Mouse (Mus musculus) left cerebral cortex, postnatal 4 days (tissue): ENCODE results near the gene Ppp4r4. TPM values are rescaled to one million over a fixed set of nuclear protein-coding genes. Genes with fewer than 3 reads are reported as not detected.
A peak's percentile ranks its signal among the peaks of the same experiment; 100 is the strongest.
"Not testable (repeated sequence)": the region's sequence is repeated elsewhere in the genome, so short reads cannot be mapped to it uniquely, and the experiment has no call there.

Source experiments
- DNase-seq: peaks from one replicate; pipeline ENCODE4 v3.0.0-alpha.2; 2022
- intact Hi-C: fragments of 180-260 bp; cut with DNase I; formaldehyde crosslinking; loops from one replicate; pipeline ENCODE4 v1.15.1; 2025
- total RNA-seq, 2 experiments: library from RNA; stranded (reverse); gene quantifications; 2 replicates each; pipeline ENCODE4 v1.2.3; 2021

Ppp4r4 gene
- total RNA-seq, 2 experiments from 2014 or later = 7.2 to 8.1 TPM

- intact Hi-C loops = no loop called here
- DNase-seq = no peak
These were observed 84.8 kb downstream of the Ppp4r4 start for GRCm38 (mm10) chr12:103616860-103617261.

GRCm38 (mm10) chr12:103631203-103631612 lies 99.1 kb downstream of the Ppp4r4 start, which contains the start of gene Serpina10:
Gene Serpina10, minus strand, starts transcription at chr12:103631444.
- DNase-seq = no peak
- intact Hi-C loops = no loop called here

- no peak for DNase-seq
These were observed 102.3 kb downstream of the Ppp4r4 start for GRCm38 (mm10) chr12:103634430-103634829.

GRCm38 (mm10) chr12:103635846-103636245 lies 103.8 kb downstream of the Ppp4r4 start:
- no peak for DNase-seq
- intact Hi-C loops = no loop called here

More at GRCm38 (mm10) chr12:103634430-103634829, 102.3 kb downstream of the Ppp4r4 start:
- intact Hi-C loops = no loop called here

- peak; percentile 83 for DNase-seq
- intact Hi-C loops = loop anchor here (5.0 to 10.0 kb wide), 3 partner anchors 99 to 216 kb away; partner anchors contain the start of gene Ddx24
These were observed 111.3 kb downstream of the Ppp4r4 start for GRCm38 (mm10) chr12:103643336-103643735.

GRCm38 (mm10) chr12:103643818-103644217 lies 111.7 kb downstream of the Ppp4r4 start:
- no peak for DNase-seq
- intact Hi-C loops = loop anchor here (5.0 to 10.0 kb wide), 3 partner anchors 99 to 217 kb away; partner anchors contain the start of gene Ddx24

- intact Hi-C loops = loop anchor here (5.0 to 10.0 kb wide), 3 partner anchors 100 to 217 kb away; partner anchors contain the start of gene Ddx24
- no peak for DNase-seq
These were observed 112.5 kb downstream of the Ppp4r4 start for GRCm38 (mm10) chr12:103644601-103645000.

GRCm38 (mm10) chr12:103646314-103646713 lies 114.2 kb downstream of the Ppp4r4 start:
- intact Hi-C loops = loop anchor here (10.0 kb wide), 2 partner anchors 102 to 132 kb away; no protein-coding TSS in a partner anchor

GRCm38 (mm10) chr12:103653836-103654235 lies 121.8 kb downstream of the Ppp4r4 start:
- no peak for DNase-seq
- intact Hi-C loops = no loop called here

More at GRCm38 (mm10) chr12:103646314-103646713, 114.2 kb downstream of the Ppp4r4 start:
- no peak for DNase-seq

- DNase-seq = no peak
- intact Hi-C loops = no loop called here
These were observed 123.3 kb downstream of the Ppp4r4 start for GRCm38 (mm10) chr12:103655123-103656044.

- intact Hi-C loops = no loop called here
These were observed 125.0 kb downstream of the Ppp4r4 start, which contains the start of gene Serpina6 for GRCm38 (mm10) chr12:103656848-103657626. Gene Serpina6, minus strand, starts transcription at chr12:103657212.

GRCm38 (mm10) chr12:103657991-103658390 lies 125.9 kb downstream of the Ppp4r4 start:
- no peak for DNase-seq
- intact Hi-C loops = no loop called here

More at GRCm38 (mm10) chr12:103656848-103657626, 125.0 kb downstream of the Ppp4r4 start, which contains the start of gene Serpina6:
- DNase-seq = no peak

- no peak for DNase-seq
These were observed 127.1 kb downstream of the Ppp4r4 start for GRCm38 (mm10) chr12:103659171-103659570.

GRCm38 (mm10) chr12:103660076-103660475 lies 128.0 kb downstream of the Ppp4r4 start:
- no peak for DNase-seq
- intact Hi-C loops = no loop called here

More at GRCm38 (mm10) chr12:103659171-103659570, 127.1 kb downstream of the Ppp4r4 start:
- intact Hi-C loops = no loop called here

GRCm38 (mm10) chr12:103662053-103662452 lies 130.0 kb downstream of the Ppp4r4 start:
- intact Hi-C loops, DNase-seq: not testable (repeated sequence)

Other genes starting within 250 kb of the Ppp4r4 start
- gene Fam181a, start 221.3 kb upstream of the Ppp4r4 start, total RNA-seq = 1 to 10 TPM; 4.9 to 7.0 TPM
- 1 to 10 TPM; 1.4 to 1.8 TPM for gene Asb2, start 176.3 kb upstream of the Ppp4r4 start, total RNA-seq
- gene Otub2, start 143.6 kb upstream of the Ppp4r4 start, total RNA-seq = 10 to 100 TPM; 17.4 to 17.7 TPM
- 1 to 10 TPM; 2.6 to 5.7 TPM for gene 9330161L09Rik, start 124.5 kb upstream of the Ppp4r4 start, total RNA-seq
- 100 to 1,000 TPM; 123 to 143 TPM for gene Ddx24, start 106.5 kb upstream of the Ppp4r4 start, total RNA-seq
- 10 to 100 TPM; 19.2 to 23.7 TPM for gene Ifi27, start 98.1 kb upstream of the Ppp4r4 start, total RNA-seq
- 1 to 10 TPM; 1.6 to 2.1 TPM for gene Ifi27l2a, start 88.6 kb upstream of the Ppp4r4 start, total RNA-seq
- gene Ifi27l2b, start 75.1 kb upstream of the Ppp4r4 start, total RNA-seq = not detected
- not detected for gene Serpina10, start 99.2 kb downstream of the Ppp4r4 start, total RNA-seq
- gene Serpina6, start 124.9 kb downstream of the Ppp4r4 start, total RNA-seq = not detected
- not detected for gene Serpina16, start 143.9 kb downstream of the Ppp4r4 start, total RNA-seq
- not detected for gene Serpina1f, start 163.2 kb downstream of the Ppp4r4 start, total RNA-seq
- gene Serpina1d, start 241.3 kb downstream of the Ppp4r4 start, total RNA-seq = not detected